Mouse (Mus musculus): Measurements from ENCODE around the gene Tjp2.

Tjp2 gene

DNA sequence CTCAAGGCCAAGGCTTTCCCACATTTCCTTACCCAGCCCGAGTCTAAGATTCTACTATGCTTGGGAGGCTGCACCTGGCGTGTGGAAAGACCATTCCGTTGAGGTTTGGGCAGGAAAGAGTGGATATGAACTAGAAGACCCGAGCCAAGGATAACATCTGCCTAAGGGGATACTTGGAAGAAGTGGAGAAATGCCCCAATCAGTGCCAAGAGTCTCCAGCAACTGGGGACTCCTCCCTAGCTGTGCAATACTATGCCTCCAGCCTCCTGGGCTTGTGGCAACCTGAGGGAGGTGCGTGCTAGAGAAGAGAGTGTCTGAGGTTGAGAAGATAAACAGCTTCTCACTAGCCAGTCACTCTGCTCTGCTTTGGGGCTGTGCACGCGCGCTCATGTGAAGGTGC, 148.9 kb downstream of the Tjp2 start:
- intact Hi-C loops (cut with DNase I) = no loop called here

GRCm38 (mm10) chr19:24073155-24073554, 151.7 kb downstream of the Tjp2 start:
- intact Hi-C loops (cut with DNase I) = no loop called here

DNA sequence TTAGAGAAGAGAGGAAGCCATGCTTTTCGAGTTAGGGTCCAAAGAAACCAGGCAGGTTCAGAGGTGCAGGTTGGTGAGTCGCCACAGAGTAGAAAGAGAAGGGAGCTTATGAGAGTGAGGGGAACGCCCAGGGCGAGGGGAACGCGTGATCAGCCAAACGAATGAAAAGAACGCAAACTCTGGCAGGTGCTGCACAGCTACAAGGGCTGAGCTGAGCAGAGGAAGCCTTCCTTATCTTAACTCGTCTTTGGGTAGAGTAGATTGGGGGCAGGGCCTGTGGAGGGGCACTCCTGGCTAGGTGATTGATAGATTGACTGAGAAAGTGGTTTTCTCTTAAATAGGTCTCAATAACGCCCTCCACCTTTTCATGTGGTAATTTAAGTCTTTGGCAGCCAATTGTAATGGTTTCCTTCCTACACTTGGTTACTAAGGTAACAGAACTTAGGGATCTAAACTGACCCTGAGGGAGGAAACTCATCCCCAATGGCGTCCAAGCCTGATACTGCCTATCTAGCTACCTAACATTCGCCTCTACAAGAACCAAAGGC, 160.4 kb downstream of the Tjp2 start:
- intact Hi-C loops (cut with DNase I) = no loop called here

DNA sequence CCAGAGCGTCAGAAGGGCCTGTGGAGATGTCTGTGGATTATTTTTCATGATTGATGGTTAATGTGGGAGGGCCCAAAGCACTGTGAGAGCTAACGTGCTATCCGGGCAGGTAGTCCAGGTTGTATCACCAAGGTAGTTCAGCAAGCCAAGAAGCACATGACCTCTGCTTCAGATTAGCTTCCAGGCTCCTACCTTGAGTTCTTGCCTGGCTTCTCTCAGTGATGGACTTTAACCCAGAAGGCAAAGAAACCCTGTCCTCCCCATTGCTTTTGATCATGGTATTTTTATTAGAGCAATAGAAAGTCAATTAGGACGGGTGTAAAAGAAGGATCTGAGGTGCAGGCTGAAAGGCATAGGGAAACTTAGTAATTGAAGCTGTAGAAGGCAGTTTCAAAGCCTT, 161.2 kb downstream of the Tjp2 start:
- intact Hi-C loops (cut with DNase I) = no loop called here

GRCm38 (mm10) chr19:24058851-24059250, 166.0 kb downstream of the Tjp2 start:
- intact Hi-C loops (cut with DNase I) = no loop called here

- intact Hi-C loops (cut with DNase I) = no loop called here
These were observed 166.8 kb downstream of the Tjp2 start for GRCm38 (mm10) chr19:24058021-24058420.

DNA sequence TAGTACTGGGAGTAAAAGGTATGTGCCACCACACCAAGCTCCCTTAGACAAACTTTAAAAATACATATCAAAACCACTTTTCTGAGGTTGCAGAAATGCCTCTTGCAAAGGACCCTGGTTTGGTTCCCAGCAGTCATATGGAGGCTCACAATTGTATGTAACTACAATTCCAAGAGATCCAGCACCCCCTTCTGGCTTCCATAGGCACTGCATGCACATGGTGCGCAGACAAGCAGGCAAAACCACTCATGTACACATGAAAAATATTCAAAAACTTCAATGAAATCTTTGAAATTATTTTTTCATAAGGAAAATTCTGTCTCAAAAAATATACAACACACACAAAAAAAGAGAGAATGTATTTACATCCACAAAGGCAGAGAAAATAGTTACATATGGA, 167.9 kb downstream of the Tjp2 start:
- intact Hi-C loops (cut with DNase I) = no loop called here

GRCm38 (mm10) chr19:24054904-24055303, 169.9 kb downstream of the Tjp2 start:
- intact Hi-C loops (cut with DNase I) = no loop called here

GRCm38 (mm10) chr19:24054265-24054664, 170.6 kb downstream of the Tjp2 start:
- intact Hi-C loops (cut with DNase I) = no loop called here

DNA sequence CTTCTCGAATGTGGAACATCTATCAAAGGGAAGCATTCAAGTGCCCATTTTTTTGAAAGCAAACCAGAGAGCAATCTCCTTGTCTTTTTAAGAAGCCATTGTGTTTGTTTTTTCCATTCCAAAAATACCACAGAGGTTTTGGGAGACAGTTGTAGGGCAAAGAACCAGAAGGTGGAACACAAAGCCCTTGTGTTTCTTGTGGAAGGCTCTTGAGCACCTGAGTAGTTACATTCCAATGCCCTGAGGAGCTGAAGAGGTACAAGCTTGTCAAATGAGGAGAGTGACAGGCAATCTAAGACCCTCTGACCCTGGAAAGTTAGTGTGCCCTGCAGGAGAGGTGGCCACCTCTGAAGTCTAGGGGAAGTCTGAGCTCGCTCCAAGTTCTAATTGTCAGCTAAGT, 174.3 kb downstream of the Tjp2 start:
- intact Hi-C loops (cut with DNase I) = no loop called here

DNA sequence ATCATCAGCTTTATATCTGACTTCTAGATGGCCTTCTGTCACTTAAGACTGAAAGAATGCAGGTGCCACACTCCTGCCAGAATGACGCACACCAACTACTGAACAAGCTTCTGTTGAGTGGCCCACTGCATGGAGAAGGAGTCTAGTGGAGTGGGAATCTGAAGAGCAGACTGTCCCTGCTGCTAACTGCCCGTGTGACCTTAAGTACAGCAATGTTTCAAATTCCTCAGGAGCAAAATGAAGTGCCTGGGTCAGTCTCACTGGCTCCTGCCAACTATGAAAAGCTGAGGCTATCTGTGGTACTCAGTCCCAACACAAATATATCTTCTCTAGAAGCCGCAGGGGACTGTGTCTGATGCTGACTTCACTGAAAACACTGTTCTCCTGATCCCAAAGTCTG, 175.5 kb downstream of the Tjp2 start:
- intact Hi-C loops (cut with DNase I) = no loop called here

DNA sequence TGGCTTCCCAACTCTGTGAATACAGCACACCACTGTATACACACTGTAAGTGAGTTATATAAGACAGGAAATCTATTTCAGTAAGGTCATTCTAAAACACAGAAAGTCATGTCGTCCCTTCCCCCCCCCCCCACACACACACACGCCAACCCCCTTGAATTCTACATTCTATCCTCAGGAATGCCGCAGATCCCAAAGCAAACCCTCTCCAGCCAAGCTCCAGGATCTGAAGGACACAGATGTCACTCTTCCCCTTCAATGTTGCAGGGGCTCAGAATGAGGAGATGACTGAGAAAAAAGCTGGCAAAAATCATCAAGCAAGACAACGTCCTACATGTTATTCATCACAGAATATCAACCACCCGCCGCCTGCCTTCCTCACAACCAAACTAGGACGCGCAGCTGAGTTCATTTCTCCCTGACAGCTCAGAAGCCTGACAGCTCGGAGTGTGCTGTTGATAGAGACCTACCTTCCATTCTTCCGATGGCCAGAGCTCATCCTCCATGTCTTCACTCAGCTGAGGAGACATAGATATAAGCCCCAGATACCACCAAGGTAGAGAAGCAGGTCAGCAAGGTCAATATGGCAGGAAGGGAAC, 178.3 kb downstream of the Tjp2 start:
- intact Hi-C loops (cut with DNase I) = no loop called here

Measured in adrenal gland (tissue).